Mouse (Mus musculus): ENCODE data around the gene Ttll1.

The Ttll1 gene

DNA sequence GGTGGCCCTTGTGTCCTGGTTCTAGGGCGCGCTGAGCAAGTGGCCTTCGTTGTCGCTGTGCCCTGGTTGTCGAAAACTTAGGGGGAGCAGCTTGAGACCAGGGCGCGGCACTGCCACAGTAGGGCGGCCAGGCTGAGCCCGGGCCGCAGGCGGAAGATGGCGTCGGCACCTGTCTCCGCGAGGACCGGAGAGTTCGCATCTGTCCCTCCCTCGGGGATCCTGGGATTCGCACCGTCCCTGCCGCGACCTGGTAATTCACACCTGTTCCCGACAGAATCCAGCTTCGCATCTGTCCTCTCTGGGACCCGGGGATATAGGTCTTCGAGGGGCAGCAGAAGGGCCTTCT, 16.4 kb upstream of the Ttll1 start:
- in situ Hi-C loops (cut with MboI; ENCODE audit: unreplicated experiment in 2 of 2): loop anchor here in 1 of 2 experiments (25.0 kb wide), 2 partner anchors 210 to 535 kb away; partner anchors contain the start of genes Efcab6 and Scube1

GRCm38 (mm10) chr15:83526424-83527091, 15.9 kb upstream of the Ttll1 start, which contains the start of gene Bik:
Gene Bik, plus strand, starts transcription at chr15:83526862.
- in situ Hi-C loops (cut with MboI; ENCODE audit: unreplicated experiment in 2 of 2): loop anchor here in 1 of 2 experiments (25.0 kb wide), 2 partner anchors 211 to 536 kb away; partner anchors contain the start of genes Efcab6 and Scube1

DNA sequence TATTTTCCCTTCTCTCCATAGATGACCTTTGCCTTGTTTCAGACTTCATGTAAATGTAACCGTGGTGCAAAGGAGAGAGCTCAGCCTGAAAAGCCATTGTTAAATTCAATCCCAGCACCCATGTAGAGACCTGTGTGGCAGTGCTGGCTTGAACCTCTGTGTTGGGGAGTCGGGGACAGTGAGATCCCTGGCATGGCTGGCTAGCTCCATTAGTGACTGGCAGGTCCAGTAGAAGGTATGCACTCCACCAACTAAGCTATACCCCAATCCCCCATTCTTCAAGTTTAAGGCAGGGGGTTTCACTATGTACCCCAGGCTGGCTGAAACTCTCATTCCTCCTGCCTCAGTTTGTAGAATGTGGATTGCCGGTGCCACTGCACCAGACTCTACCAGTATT, 13.6 kb upstream of the Ttll1 start:
- in situ Hi-C loops (cut with MboI; ENCODE audit: unreplicated experiment in 2 of 2): loop anchor here in 1 of 2 experiments (25.0 kb wide), 2 partner anchors 238 to 1262 kb away; partner anchors contain the start of genes 1500009C09Rik and Sept3

- in situ Hi-C loops (cut with MboI; ENCODE audit: unreplicated experiment in 2 of 2): loop anchor here in 1 of 2 experiments (25.0 kb wide), 2 partner anchors 239 to 1261 kb away; partner anchors contain the start of genes 1500009C09Rik and Sept3
Observed at GRCm38 (mm10) chr15:83523638-83524332, 13.1 kb upstream of the Ttll1 start.

GRCm38 (mm10) chr15:83523196-83523595, 12.5 kb upstream of the Ttll1 start:
- in situ Hi-C loops (cut with MboI; ENCODE audit: unreplicated experiment in 2 of 2): loop anchor here in 1 of 2 experiments (25.0 kb wide), 2 partner anchors 239 to 1261 kb away; partner anchors contain the start of genes 1500009C09Rik and Sept3

GRCm38 (mm10) chr15:83520861-83521382, 10.2 kb upstream of the Ttll1 start:
- in situ Hi-C loops (cut with MboI; ENCODE audit: unreplicated experiment in 2 of 2): loop anchor here in 1 of 2 experiments (25.0 kb wide), 2 partner anchors 241 to 1259 kb away; partner anchors contain the start of genes 1500009C09Rik and Sept3

DNA sequence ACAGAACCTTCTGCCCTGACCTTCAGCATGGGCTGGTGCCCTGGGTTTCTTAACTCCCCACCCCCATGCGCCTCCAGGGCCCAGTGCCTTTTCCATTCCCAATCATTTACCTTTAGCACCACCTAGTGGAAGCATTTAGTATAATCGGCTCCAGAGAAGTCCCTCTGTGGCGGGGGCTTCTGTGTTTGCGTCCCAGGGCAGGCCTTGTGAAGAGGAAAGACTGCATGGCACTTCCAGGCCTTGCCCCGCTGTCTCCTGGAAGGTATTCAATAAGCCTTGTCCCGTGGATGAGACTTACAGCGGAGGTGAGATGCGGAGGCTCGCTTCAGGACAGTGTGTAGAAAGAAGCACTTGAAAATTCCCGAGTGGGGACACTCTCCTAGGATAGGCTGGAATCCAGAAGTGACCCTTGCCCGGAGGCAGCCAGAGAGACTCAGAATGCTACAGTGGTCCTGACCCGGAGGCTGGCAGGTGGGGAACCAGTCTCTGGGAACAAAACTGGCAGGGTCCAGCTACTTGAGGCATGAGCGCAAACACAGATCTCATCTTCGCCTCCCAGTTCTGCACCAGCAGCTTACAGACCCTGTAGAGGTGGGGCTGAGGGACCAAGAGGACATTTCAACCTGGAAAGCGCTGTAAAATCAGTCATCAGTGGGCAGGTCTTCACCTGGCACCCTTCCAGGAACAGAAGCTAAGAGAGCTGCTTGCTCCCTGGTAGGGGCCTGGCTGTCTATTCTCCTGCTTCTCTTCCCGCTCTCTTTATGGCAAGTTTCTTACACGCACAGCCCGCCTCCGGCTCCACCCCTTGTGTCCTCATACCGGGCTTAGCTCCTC, 7.7 kb upstream of the Ttll1 start:
- in situ Hi-C loops (cut with MboI; ENCODE audit: unreplicated experiment in 2 of 2): loop anchor here (5.0 to 25.0 kb wide), 8 partner anchors 94 to 1256 kb away; partner anchors contain the start of genes Sept3 (in 2 of the 2) and 1500009C09Rik (in 1 of the 2)

- in situ Hi-C loops (cut with MboI; ENCODE audit: unreplicated experiment in 2 of 2): loop anchor here (5.0 to 25.0 kb wide), 8 partner anchors 97 to 1253 kb away; partner anchors contain the start of genes Sept3 (in 2 of the 2) and 1500009C09Rik (in 1 of the 2)
Observed at GRCm38 (mm10) chr15:83515018-83515417, 4.3 kb upstream of the Ttll1 start.

DNA sequence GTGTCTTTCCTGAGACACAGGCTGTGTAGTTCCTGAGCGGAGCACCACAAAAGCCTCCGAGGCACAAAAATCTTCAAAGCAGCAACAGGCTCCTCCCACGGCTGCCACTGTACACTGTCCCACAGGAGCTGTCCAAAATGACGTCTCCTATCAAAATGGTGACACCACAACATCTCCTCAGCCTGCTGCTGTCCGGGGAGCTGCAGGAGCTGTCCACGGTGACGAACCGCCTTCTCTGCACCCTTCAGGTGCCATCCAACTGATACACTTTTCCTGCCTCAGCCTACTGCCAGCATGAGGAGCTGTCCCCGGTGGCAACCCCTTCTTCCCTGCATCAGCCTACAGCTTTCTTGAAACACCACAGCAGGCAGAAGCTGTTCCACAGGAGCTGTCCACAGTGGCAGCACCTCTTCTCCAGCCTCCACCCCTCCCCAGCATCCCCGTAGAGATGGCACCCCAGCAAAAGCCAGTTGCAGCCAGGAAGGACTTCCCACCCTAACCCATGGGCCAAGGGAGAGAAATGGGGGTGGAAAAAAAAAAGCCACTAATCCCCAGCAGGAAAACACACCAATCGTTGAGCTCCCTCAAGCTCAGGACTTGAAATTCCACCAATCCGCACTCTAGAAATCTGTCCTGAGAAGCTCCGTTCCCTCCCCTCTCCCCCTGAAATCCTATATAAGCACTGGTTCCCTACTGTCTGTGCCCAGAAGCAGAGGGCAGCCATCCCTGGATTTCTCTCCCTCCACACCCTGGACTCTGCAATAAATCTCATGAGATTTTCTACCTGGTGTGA, 2.0 kb upstream of the Ttll1 start:
- in situ Hi-C loops (cut with MboI; ENCODE audit: unreplicated experiment in 2 of 2): loop anchor here (5.0 to 25.0 kb wide), 8 partner anchors 90 to 1250 kb away; partner anchors contain the start of genes Sept3 (in 2 of the 2) and 1500009C09Rik (in 1 of the 2)

DNA sequence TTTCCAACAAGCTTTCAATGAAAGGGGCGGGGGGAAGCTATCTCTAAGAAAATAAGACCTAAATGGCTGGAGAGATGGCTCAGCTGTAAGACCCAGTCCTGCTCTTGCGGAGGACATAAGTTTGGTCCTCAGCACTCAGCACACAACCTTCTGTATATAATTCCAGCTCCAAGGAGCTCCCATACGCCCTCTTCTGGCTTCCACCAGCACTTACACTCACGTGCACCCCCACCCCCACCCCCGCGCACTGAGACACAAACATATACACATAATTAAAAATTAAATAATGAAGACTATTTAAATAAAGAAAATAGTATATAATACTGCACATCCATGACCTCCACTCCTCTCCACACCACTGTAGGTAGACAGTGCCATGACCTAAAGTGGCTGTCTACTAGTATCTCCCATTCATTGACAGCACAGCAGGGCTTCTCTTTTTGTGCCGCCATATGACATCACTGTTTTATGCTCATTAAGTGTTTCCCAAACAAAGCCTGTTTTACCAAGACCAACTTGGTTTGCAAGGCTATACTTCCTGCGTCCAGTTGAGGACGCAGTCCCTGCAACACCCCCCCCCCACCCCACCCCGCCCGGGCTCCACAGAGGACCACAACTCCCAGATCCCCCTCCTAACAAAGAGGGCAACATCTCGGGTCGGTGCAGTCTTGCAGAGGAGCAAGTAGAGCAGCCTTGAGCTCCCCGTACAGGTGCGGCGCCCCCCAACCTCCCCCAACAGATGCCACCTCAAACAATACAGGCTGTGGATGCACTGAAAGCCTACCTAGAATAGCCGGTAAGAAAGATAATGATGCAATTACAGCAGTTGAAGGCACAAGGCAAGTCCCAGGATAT, 516 bp downstream of the Ttll1 start:
- in situ Hi-C loops (cut with MboI; ENCODE audit: unreplicated experiment in 2 of 2): loop anchor here (5.0 to 25.0 kb wide), 8 partner anchors 92 to 1248 kb away; partner anchors contain the start of genes Sept3 (in 2 of the 2) and 1500009C09Rik (in 1 of the 2)

- in situ Hi-C loops (cut with MboI; ENCODE audit: unreplicated experiment in 2 of 2): loop anchor here in 1 of 2 experiments (25.0 kb wide), 2 partner anchors 261 to 1239 kb away; partner anchors contain the start of genes 1500009C09Rik and Sept3
Observed at GRCm38 (mm10) chr15:83501483-83501882, 9.2 kb downstream of the Ttll1 start.

DNA sequence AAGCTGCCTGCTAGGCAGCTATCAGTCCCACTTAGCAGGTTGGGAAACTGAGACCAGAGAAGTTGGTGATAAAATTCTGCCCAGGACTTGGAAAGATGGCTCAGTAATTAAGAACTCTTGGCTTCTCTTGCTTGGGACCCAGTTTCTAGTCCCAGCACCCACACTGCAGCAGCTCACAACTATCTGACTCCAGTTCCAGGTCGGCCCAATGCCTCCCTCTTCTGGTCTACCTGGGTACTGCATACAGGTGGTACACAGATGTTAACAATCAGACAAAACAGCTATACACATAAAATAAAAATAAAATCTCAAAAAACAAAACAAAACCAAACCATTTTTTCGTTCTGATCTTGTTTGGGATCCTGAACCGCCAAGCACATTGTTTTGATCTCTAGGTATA, 10.3 kb downstream of the Ttll1 start:
- in situ Hi-C loops (cut with MboI; ENCODE audit: unreplicated experiment in 2 of 2): loop anchor here in 1 of 2 experiments (25.0 kb wide), 2 partner anchors 262 to 1238 kb away; partner anchors contain the start of genes 1500009C09Rik and Sept3

DNA sequence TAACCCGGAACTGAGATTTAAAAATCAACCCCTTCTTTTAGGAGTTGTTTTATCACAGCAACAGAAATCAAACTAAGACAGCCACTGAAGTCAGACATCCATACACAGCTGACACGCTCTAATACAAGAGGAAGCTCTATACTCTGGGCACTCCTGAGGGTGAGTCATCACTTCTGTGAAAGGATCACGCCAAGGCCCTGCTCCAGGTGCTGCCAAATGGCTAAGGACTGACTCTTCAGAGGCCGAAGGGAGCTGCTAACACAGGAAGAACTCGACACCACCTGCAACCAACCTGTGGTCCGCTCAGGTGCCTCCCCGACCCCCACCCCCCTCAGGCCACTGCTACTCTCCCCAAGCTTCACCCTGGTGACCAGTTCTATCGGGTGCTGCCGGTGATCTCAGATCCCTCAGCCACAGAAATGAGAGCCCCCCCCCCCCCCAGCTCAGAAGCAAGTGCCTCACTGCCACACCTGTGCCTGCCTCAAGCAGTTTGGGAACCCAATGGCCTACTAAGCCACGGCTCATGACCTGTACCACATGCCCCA, 11.4 kb downstream of the Ttll1 start:
- in situ Hi-C loops (cut with MboI; ENCODE audit: unreplicated experiment in 2 of 2): loop anchor here in 1 of 2 experiments (10.0 kb wide), 1 partner anchor 694 kb away; no protein-coding TSS in a partner anchor

DNA sequence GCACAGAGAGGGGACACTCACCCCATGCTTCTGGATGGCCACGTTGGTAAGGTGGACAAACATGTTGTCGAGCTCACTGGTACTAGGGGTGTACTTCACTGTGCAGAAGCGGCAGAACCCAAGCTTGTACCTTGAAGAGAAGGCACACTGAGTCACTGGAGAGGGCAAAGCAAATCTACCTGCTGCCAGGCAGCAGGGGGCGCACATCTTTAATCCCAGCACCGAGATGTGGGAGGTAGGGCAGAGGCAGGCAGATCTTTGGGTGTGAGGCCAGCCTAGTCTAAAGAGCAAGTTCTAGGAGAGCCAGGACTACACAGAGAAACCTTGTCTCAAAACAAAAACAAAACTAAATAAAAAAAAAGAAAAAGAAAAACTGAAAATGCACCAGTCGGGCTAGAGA, 13.4 kb downstream of the Ttll1 start:
- in situ Hi-C loops (cut with MboI; ENCODE audit: unreplicated experiment in 2 of 2): loop anchor here in 1 of 2 experiments (10.0 kb wide), 1 partner anchor 692 kb away; no protein-coding TSS in a partner anchor

GRCm38 (mm10) chr15:83495787-83496367, 14.8 kb downstream of the Ttll1 start:
- in situ Hi-C loops (cut with MboI; ENCODE audit: unreplicated experiment in 2 of 2): loop anchor here in 1 of 2 experiments (10.0 kb wide), 1 partner anchor 691 kb away; no protein-coding TSS in a partner anchor

GRCm38 (mm10) chr15:83495195-83495594, 15.5 kb downstream of the Ttll1 start:
- in situ Hi-C loops (cut with MboI; ENCODE audit: unreplicated experiment in 2 of 2): loop anchor here in 1 of 2 experiments (10.0 kb wide), 1 partner anchor 690 kb away; no protein-coding TSS in a partner anchor

GRCm38 (mm10) chr15:83494572-83494920, 16.1 kb downstream of the Ttll1 start:
- in situ Hi-C loops (cut with MboI; ENCODE audit: unreplicated experiment in 2 of 2): loop anchor here in 1 of 2 experiments (10.0 kb wide), 1 partner anchor 690 kb away; no protein-coding TSS in a partner anchor

Data from v-Abl transformed pro-B cells (cell line).